Mouse (Mus musculus) hindbrain, embryonic 10.5 days (tissue): ENCODE measurements around the gene Gm10972. TPM values are rescaled to one million over a fixed set of nuclear protein-coding genes. Genes with fewer than 3 reads are reported as not detected.

Source experiments
- polyA plus RNA-seq: library from polyadenylated mRNA; unstranded; fragments of >200 nt; fragmentation: Nextera tagmentation; extraction: Ambion mirVana; gene quantifications from 2 replicates; pipeline ENCODE4 v1.2.1, GENCODE M21; 2016

Gene Gm10972
- polyA plus RNA-seq, 1 experiment from 2014 or later, result not detected

Other genes with a start within 250 kb of the Gm10972 start
- 0.66 and 1.2 TPM in 2 replicates for gene Lingo4, start 244.6 kb upstream of the Gm10972 start, polyA plus RNA-seq
- gene Tdrkh, start 229.8 kb upstream of the Gm10972 start, polyA plus RNA-seq, result 39.6 and 46.1 TPM in 2 replicates
- 71.3 and 73.4 TPM in 2 replicates for gene Mrpl9, start 199.8 kb upstream of the Gm10972 start, polyA plus RNA-seq
- gene Oaz3, start 199.2 kb upstream of the Gm10972 start, polyA plus RNA-seq, result 0.26 and 0.98 TPM in 2 replicates
- gene Celf3, start 164.8 kb upstream of the Gm10972 start, polyA plus RNA-seq, result 69.3 and 136 TPM in 2 replicates
- 6.5 and 19.3 TPM in 2 replicates for gene Riiad1, start 162.8 kb upstream of the Gm10972 start, polyA plus RNA-seq
- 43.0 and 45.5 TPM in 2 replicates for gene Snx27, start 60.4 kb upstream of the Gm10972 start, polyA plus RNA-seq
- 3.5 and 3.7 TPM in 2 replicates for gene Tuft1, start 15.8 kb downstream of the Gm10972 start, polyA plus RNA-seq
- gene Selenbp2, start 50.4 kb downstream of the Gm10972 start, polyA plus RNA-seq, result 0.20 and 0.24 TPM in 2 replicates
- 5.0 and 8.0 TPM in 2 replicates for gene Cgn, start 143.4 kb downstream of the Gm10972 start, polyA plus RNA-seq
- 17.6 and 18.2 TPM in 2 replicates for gene Pogz, start 194.5 kb downstream of the Gm10972 start, polyA plus RNA-seq
- gene Psmb4, start 243.8 kb downstream of the Gm10972 start, polyA plus RNA-seq, result 342 and 366 TPM in 2 replicates